In the genomic region with DNA sequence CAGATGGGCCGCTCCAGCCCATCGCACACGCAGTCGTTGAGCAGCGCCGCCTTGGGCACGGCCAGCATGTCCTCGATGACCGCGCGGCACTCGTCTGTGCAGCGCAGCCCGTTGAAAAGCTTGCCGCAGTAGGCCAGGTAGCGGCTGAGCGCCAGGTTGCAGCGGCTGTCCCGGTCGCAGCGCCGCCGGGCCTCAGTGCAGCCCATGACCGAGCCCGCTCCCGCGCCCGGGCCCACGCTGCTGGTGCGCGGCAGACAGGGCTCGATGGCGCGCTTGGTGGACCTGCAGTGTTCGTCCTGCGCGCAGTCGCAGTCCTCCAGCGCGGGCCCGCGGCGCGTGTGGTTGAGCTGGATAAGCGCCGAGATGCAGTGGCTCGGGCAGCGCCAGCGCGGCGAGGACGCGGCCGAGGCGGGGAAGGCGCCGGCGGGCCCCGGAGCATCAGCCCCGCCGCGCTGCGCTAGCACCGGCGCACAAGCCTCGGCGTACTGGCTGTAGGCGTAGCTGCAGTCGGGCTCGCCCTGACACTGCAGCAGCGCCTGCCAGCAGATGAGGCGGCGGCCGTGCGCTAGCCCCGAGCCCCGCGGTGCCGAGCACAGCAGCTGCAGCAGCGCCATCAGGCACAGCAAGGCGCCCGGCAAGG, we compare ENCODE assay signal across 10 mouse cellular contexts. TPM values are rescaled to one million over a fixed set of nuclear protein-coding genes. Genes with fewer than 3 reads are reported as not detected.
DNase-seq lines count a peak whose midpoint lies in the region; ATAC-seq and TF ChIP-seq lines count a peak whose summit lies in the region.
"Had no signal": no experiment of that assay in that cellular context is flagged by ENCODE, and none has a peak within 500 bp of the region (broad histone marks: within the 10 kb centered on the region; RNA-seq: fewer than 3 reads in every experiment).

No protein-coding gene starts in this region.

- TF ChIP-seq POLR2A in cortical plate, adult 2 months (IDR thresholded peaks at IDR 0.05; ENCODE audit: extremely low read depth, insufficient read depth, low read length): no peak

- under 1% methylated on average over 82 of the region's 82 CpGs for WGBS in limb, embryonic 15.5 days
- WGBS in neural tube, embryonic 11.5 days: under 1% methylated on average over 81 of the region's 82 CpGs

- H3K4me1 ChIP-seq in erythroblast, embryonic 14.5 days (ENCODE audit: control insufficient read depth): no peaks in the 10 kb centered on the region; the same call in 1 of the 2 replicates
- no peaks in the 10 kb centered on the region for H3K4me1 ChIP-seq in cortical plate, adult 2 months (ENCODE audit: control insufficient read depth, insufficient read depth, low read length)
- H3K4me1 ChIP-seq in limb, embryonic 15.5 days: peaks cover 22% of the 10 kb centered on the region
- H3K4me1 ChIP-seq in neural tube, embryonic 11.5 days (ENCODE audit: control insufficient read depth, insufficient read depth, low read length): peaks cover 25% of the 10 kb centered on the region

- no peak for TF ChIP-seq CTCF in cortical plate, adult 2 months (IDR thresholded peaks at IDR 0.05; ENCODE audit: extremely low read depth, insufficient read depth, low read length)

- H3K27me3 ChIP-seq in erythroblast, embryonic 14.5 days (ENCODE audit: control insufficient read depth): peaks cover 75% of the 10 kb centered on the region
- no peaks in the 10 kb centered on the region for H3K27me3 ChIP-seq in limb, embryonic 15.5 days
- H3K27me3 ChIP-seq in neural tube, embryonic 11.5 days (ENCODE audit: control insufficient read depth, insufficient read depth, low read length): no peaks in the 10 kb centered on the region
- H3K27me3 ChIP-seq: CH12.LX had no signal

- ATAC-seq in erythroblast, adult 5-6 weeks (replicated peaks; ENCODE audit: low FRiP score, poor library complexity, severe bottlenecking): no peak
- peak; percentile 1; the same call in 1 of the 2 replicates for ATAC-seq in limb, embryonic 15.5 days (ENCODE audit: insufficient number of reproducible peaks, low FRiP score, low TSS enrichment, low read depth)
- peak; percentile 18 for ATAC-seq in neural tube, embryonic 11.5 days (ENCODE audit: insufficient read depth, low FRiP score, low TSS enrichment)

- H3K27ac ChIP-seq in cortical plate, adult 2 months (ENCODE audit: insufficient read depth, low read length): peak overlapping the region; percentile 61; the same call in 1 of the 2 replicates
- H3K27ac ChIP-seq in limb, embryonic 15.5 days: peak overlapping the region; percentile 100
- H3K27ac ChIP-seq in neural tube, embryonic 11.5 days (ENCODE audit: low read depth, low read length): peak overlapping the region; percentile 99
- H3K27ac ChIP-seq: macrophage had no signal

- H3K9me3 ChIP-seq in erythroblast, embryonic 14.5 days (ENCODE audit: control insufficient read depth, low read length): peaks cover 6% of the 10 kb centered on the region; the same call in 1 of the 2 replicates
- no peaks in the 10 kb centered on the region for H3K9me3 ChIP-seq in limb, embryonic 15.5 days
- H3K9me3 ChIP-seq in neural tube, embryonic 11.5 days (ENCODE audit: control insufficient read depth, low read length): no peaks in the 10 kb centered on the region

- H3K4me3 ChIP-seq in erythroblast, embryonic 14.5 days (replicated peaks): peak overlapping the region; percentile 38
- peak overlapping the region; percentile 38 for H3K4me3 ChIP-seq in cortical plate, adult 2 months (ENCODE audit: insufficient read depth, low read length)
- H3K4me3 ChIP-seq in limb, embryonic 15.5 days: peak overlapping the region; percentile 82
- H3K4me3 ChIP-seq in neural tube, embryonic 11.5 days (ENCODE audit: low read depth, low read length): peak overlapping the region; percentile 97

- peak overlapping the region; percentile 91 for H3K9ac ChIP-seq in limb, embryonic 15.5 days
- peak overlapping the region; percentile 90 for H3K9ac ChIP-seq in neural tube, embryonic 11.5 days (ENCODE audit: low read length)

- DNase-seq in heart, adult 11 months: peak; percentile 96
- DNase-seq in kidney, adult 18-20 months: peak; percentile 80
- DNase-seq in neural tube, embryonic 11.5 days (ENCODE audit: low spot score): peak; percentile 83
- DNase-seq in urinary bladder, postnatal 14 days (ENCODE audit: low spot score): peak; percentile 52

- no peaks in the 10 kb centered on the region for H3K36me3 ChIP-seq in erythroblast, embryonic 14.5 days (ENCODE audit: control insufficient read depth)
- H3K36me3 ChIP-seq in limb, embryonic 15.5 days: no peaks in the 10 kb centered on the region
- no peaks in the 10 kb centered on the region for H3K36me3 ChIP-seq in neural tube, embryonic 11.5 days (ENCODE audit: control insufficient read depth, insufficient read depth, low read length)

- H3K4me2 ChIP-seq in limb, embryonic 15.5 days: peak overlapping the region; percentile 47
- H3K4me2 ChIP-seq in neural tube, embryonic 11.5 days (ENCODE audit: low read depth): peak overlapping the region; percentile 64

RNA-seq across cellular contexts. Expression of gene Gas1, which starts 0.9 kb away (rescaled TPM):
- not detected in 2 replicates for polyA plus RNA-seq in erythroblast, embryonic 14.5 days (2012)
- not detected in 2 replicates for total RNA-seq in erythroblast, adult 5-6 weeks (2015; ENCODE audit: low replicate concordance)
- total RNA-seq in erythroblast, adult 5-6 weeks (2017; ENCODE audit: low replicate concordance): not detected in 2 replicates
- polyA plus RNA-seq in cortical plate, adult 2 months (2012; rRNA removed): 9.3 and 10.3 TPM in 2 replicates
- 233 and 299 TPM in 2 replicates for polyA plus RNA-seq in limb, embryonic 15.5 days (2015; fragmentation: Nextera tagmentation; extraction: Ambion mirVana)
- 168 and 192 TPM in 2 replicates for polyA plus RNA-seq in neural tube, embryonic 11.5 days (2014; fragmentation: Nextera tagmentation; extraction: Ambion mirVana)
- total RNA-seq: CH12.LX had no signal

Comparison
In these comparisons a context has a peak if more than half of its experiments do, and no peak if none do; other contexts are left out.
1. H3K4me3 ChIP-seq: peak in every context shown above with its lines; median percentile 97 in neural tube, embryonic 11.5 days; 82 in limb, embryonic 15.5 days; 38 in erythroblast, embryonic 14.5 days; 38 in cortical plate, adult 2 months.
2. RNA of gene Gas1, which starts 0.9 kb away (polyA plus RNA-seq): 233 to 299 TPM in limb, embryonic 15.5 days and 168 to 192 TPM in neural tube, embryonic 11.5 days; 9.3 to 10.3 TPM in cortical plate, adult 2 months and not detected in erythroblast, embryonic 14.5 days; every median in the first group is over 10 times any median in the second.
3. Peak in every context shown above with its lines, with median percentiles within 50 percentile points of each other: H3K27ac ChIP-seq and DNase-seq.